Mouse (Mus musculus) myocyte (in vitro differentiated cells): Measurements from ENCODE around the gene Cacna2d4.

Source experiments
- CEBPB ChIP-seq: IDR thresholded peaks from 2 replicates; pipeline ENCODE4 v1.6.1; 2011; ENCODE audit warnings: mild to moderate bottlenecking, moderate library complexity; ENCODE audit not compliant: poor library complexity, insufficient read depth, severe bottlenecking
- E2F4 ChIP-seq: IDR thresholded peaks from one replicate; pipeline ENCODE4 v1.6.1; 2011; ENCODE audit warnings: mild to moderate bottlenecking, control low read depth, moderate library complexity; ENCODE audit not compliant: insufficient read depth
- MAX ChIP-seq: IDR thresholded peaks from one replicate; pipeline ENCODE4 v1.6.1; 2011; ENCODE audit warnings: low read depth, mild to moderate bottlenecking, control low read depth
- MYOD1 ChIP-seq, 3 experiments: IDR thresholded peaks; one replicate each; pipeline ENCODE4 v1.6.1; 2011; ENCODE audit warnings: control low read depth in 2 of 3, low read depth in 2 of 3, mild to moderate bottlenecking in 2 of 3, moderate library complexity in 1 of 3; ENCODE audit not compliant: insufficient read length in 2 of 3, control insufficient read depth in 1 of 3
- MYOG ChIP-seq, 3 experiments: IDR thresholded peaks; one replicate each; pipeline ENCODE4 v1.6.1; 2011; ENCODE audit warnings: control low read depth in 2 of 3, low read depth in 2 of 3, mild to moderate bottlenecking in 2 of 3; ENCODE audit not compliant: insufficient read length in 2 of 3, control insufficient read depth in 1 of 3, insufficient read depth in 1 of 3
- POLR2A ChIP-seq: IDR thresholded peaks from one replicate; pipeline ENCODE4 v1.6.1; 2011; ENCODE audit warnings: low read depth, mild to moderate bottlenecking, control low read depth, moderate library complexity; ENCODE audit not compliant: insufficient read length
- POLR2AphosphoS2 ChIP-seq: IDR thresholded peaks from one replicate; pipeline ENCODE4 v1.6.1; 2011; ENCODE audit warnings: low read depth, control low read depth; ENCODE audit not compliant: insufficient read length
- SRF ChIP-seq: IDR thresholded peaks from one replicate; pipeline ENCODE4 v1.6.1; 2011; ENCODE audit warnings: low read depth; ENCODE audit not compliant: control insufficient read depth, insufficient read length
- TCF12 ChIP-seq: IDR thresholded peaks from one replicate; pipeline ENCODE4 v1.6.1; 2011; ENCODE audit warnings: mild to moderate bottlenecking, control low read depth; ENCODE audit not compliant: poor library complexity, insufficient read depth, severe bottlenecking
- TCF3 ChIP-seq: IDR thresholded peaks from one replicate; pipeline ENCODE4 v1.6.1; 2011; ENCODE audit warnings: low read depth, control low read depth; ENCODE audit not compliant: insufficient read length
- USF1 ChIP-seq: IDR thresholded peaks from one replicate; pipeline ENCODE4 v1.6.1; 2011; ENCODE audit warnings: low read depth, mild to moderate bottlenecking, control low read depth, moderate library complexity

- no peak for TF ChIP-seq E2F4
- TF ChIP-seq POLR2A: no peak
- no peak for TF ChIP-seq POLR2AphosphoS2
- no peak for TF ChIP-seq MAX
- no peak for TF ChIP-seq USF1
- no peak for TF ChIP-seq MYOG (IDR thresholded peaks at IDR 0.05; ENCODE audit: control insufficient read depth in 1 of 3, insufficient read depth in 1 of 3, insufficient read length in 2 of 3, low read depth in 2 of 3)
- TF ChIP-seq TCF12: no peak
- TF ChIP-seq MYOD1 (IDR thresholded peaks at IDR 0.05; ENCODE audit: control insufficient read depth in 1 of 3, insufficient read length in 2 of 3, low read depth in 2 of 3): no peak
- no peak for TF ChIP-seq SRF
- TF ChIP-seq CEBPB: no peak
- no peak for TF ChIP-seq TCF3
Observed at GRCm38 (mm10) chr6:119375035-119375434, 138.7 kb downstream of the Cacna2d4 start.
